Mouse (Mus musculus) lung, postnatal 4 days (tissue): Measurements from ENCODE around the gene Slc17a8.
"Not testable (repeated sequence)": the region's sequence is repeated elsewhere in the genome, so short reads cannot be mapped to it uniquely, and the experiment has no call there.

Experiments used
- DNase-seq, 2 experiments: peaks; one replicate each; pipeline ENCODE4 v3.0.0; 2021

Slc17a8 gene

DNA sequence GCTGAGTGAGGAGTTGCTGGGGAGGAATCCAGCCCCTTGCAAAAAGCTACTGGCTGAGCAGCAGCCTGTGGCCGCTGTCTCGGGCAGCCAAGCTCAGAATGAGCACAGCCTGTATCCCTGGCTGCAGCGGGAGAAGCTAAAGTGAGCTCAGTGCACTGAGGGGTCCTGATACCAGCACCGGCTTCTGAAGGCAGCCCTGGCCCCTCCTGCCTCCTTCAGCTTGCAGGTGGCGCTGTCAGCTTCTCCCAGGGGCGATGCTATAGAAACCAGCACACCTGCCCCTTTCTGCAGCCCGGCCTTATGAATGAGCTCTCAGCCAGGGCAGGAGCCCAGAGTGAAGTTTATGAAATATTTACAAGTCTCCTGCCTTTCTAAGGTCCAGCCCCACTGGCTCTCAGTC is at the start of gene Slc17a8:
Gene Slc17a8 (minus strand): TSS at position 125 of the 400 bp plus-strand sequence.
- no peak for DNase-seq

GRCm38 (mm10) chr10:89670371-89670770 is 49.3 kb upstream of the Slc17a8 start:
- not testable (repeated sequence) for DNase-seq

- no peak for DNase-seq
These were observed 46.5 kb upstream of the Slc17a8 start for GRCm38 (mm10) chr10:89667571-89667970.

- no peak for DNase-seq
These were observed 44.6 kb upstream of the Slc17a8 start for GRCm38 (mm10) chr10:89665679-89666078.

- DNase-seq = no peak
These were observed 44.1 kb upstream of the Slc17a8 start for GRCm38 (mm10) chr10:89664977-89665645.

GRCm38 (mm10) chr10:89656366-89656765 is 35.3 kb upstream of the Slc17a8 start:
- no peak for DNase-seq

- DNase-seq = no peak
These were observed 31.9 kb upstream of the Slc17a8 start for GRCm38 (mm10) chr10:89652912-89653311.

- no peak for DNase-seq
These were observed 30.6 kb upstream of the Slc17a8 start for GRCm38 (mm10) chr10:89651691-89652090.

- no peak for DNase-seq
These were observed 25.9 kb upstream of the Slc17a8 start for GRCm38 (mm10) chr10:89646918-89647317.

GRCm38 (mm10) chr10:89637001-89637400 is 15.9 kb upstream of the Slc17a8 start:
- no peak for DNase-seq

DNA sequence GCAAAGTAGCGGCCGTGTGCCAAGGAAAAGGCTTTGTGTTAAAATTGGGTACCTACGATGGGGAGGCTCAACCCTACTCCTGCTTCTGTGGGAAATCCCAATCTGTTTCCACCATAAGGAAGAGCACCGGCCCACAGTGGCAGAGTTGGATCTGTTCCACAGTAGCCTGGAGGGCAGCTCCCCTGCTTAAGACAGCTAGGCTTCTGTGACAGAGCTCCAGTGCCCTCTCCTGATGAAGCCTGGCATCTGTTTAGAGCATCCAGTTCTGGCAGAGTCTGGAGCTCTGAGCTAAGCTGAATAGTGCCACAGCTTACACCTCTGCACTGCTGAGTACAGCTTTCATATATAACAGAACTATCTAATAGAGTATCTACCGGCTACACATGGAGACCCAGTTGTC is 14.0 kb upstream of the Slc17a8 start:
- DNase-seq = no peak

- DNase-seq = no peak
These were observed 12.8 kb upstream of the Slc17a8 start for GRCm38 (mm10) chr10:89633736-89634426.

DNA sequence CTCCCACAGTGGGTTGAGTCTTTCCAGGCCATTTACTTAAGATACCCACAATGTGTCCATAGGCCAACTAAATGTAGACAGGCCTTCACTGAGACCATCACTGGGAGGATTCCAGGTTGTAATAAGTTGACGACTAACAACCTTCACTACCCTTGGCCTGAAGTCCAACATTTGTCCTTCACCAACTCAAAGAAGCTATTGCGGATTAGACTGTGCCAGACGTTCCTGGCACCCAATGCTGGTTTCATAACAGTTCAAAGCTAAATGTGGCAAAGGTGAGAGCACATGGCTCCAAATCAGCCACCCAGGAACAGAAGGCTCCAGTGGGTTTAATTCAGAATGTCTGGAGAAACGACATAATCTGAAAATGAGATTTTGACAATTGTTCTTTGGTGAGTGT is 12.1 kb upstream of the Slc17a8 start:
- no peak for DNase-seq

DNA sequence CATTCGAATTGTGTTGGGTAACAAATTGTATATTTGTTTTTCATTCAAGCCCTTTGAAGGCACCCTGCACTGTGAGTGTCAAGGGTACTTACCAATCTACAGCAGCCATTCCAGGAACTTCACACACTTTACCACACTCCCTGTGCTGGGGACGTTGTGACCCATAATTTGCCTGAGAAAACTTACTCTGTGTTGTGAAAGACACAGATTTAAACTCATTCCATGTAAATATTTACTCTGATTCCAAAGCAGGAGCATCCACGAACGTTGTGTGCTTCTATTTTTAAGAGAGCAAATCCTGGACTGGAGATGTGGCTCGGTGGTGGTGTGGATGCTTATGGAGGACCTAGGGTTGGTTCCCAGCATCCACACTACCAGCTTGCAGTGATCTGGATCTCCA is 10.8 kb upstream of the Slc17a8 start:
- no peak for DNase-seq

- no peak for DNase-seq
These were observed 9.5 kb upstream of the Slc17a8 start for GRCm38 (mm10) chr10:89630564-89630963.

DNA sequence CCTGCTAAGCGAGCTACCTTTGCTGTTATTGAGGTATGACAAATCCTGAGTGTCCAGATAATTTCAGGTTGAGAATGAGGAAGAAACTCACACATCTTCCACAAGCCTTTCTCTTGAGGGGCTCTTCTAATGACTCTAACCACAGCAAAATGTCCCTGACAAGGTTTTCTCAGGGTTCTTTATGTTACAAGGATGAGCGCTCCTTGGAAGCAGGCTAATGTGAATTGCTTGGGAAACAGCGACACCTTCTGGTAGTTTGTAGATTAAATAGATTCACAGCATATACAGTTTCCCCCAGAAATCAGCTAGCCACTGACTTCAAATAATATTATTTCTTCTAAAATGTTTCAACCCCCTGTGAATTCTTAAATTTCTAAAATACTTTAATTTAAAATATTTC is 9.0 kb upstream of the Slc17a8 start:
- DNase-seq = peak in 1 of 2 experiments; percentile 56

DNA sequence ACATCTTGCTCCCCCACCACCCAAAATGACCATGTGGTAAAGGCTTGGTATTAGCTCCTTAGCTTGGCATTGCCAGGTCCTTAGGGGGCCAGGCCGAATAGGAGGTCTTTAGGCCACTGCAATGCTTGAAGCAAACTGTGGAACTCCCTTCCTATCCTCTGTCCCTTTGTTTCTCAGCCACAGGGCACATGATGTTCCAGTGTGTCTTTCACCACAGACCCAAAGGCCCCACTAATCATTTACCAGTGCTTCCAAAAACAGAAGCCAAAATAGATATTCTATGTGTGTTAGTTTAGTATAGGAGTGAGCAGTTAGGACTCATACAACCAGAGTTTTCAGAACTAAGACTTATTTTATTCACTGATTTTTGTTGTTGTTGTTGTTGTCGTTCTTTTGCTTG is 5.7 kb upstream of the Slc17a8 start:
- no peak for DNase-seq

DNA sequence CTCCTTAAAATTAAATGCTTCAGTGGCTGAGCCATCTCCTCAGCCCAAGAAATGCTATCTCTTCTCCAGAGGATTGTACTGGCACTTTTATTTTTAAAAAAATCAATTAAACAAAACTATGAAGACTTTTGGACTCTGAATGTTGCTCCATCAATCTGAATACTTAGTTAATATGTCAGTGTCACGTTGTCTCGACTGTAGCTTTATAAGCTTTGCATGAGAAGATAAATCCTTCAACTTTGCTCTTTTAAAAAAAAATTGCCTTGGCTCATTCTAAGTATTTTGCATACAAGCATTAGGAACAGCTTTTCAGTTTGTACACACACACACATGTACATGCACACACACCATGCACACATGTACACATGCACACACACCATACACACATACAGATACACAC is 3.1 kb upstream of the Slc17a8 start:
- no peak for DNase-seq

GRCm38 (mm10) chr10:89599311-89599710 is 21.7 kb downstream of the Slc17a8 start:
- no peak for DNase-seq

DNA sequence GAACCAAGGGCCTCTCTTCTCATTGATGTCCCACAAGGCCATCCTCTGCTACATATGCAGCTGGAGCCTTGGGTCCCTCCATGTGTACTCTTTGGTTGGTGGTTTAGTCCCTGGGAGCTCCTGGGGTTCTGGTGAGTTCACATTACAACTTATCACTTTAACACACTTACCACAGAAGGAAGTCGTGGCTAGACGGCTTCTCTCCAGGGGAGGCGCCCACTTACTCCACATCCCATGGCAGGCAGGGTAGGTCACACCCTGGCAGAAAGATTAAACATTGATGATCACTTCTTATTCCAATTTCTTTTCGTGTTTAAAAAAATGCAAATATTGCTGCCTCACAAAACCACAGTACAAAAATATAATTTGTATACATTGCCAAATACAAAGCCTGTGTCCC is 23.8 kb downstream of the Slc17a8 start:
- DNase-seq = no peak

- DNase-seq = no peak
These were observed 25.1 kb downstream of the Slc17a8 start for GRCm38 (mm10) chr10:89595935-89596334.

DNA sequence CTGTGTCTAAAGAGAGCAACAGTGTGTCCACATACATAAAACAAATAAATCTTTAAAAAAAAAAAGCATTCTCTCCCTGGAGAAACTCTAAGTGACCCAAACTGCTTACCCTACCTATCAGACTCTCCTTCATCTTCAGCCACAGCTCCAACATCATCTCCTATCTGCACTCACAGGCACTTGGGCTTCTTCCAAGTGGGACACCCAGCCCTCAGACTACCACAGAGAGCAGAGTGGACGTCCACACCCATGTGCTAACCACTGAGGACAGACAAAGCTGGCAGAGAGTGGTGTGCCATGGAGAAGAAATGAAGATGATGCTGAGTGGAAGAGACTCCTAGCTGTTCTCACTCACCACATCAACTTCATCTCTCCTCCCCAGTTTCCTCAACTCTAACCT is 25.5 kb downstream of the Slc17a8 start:
- DNase-seq = no peak

- no peak for DNase-seq
These were observed 26.7 kb downstream of the Slc17a8 start for GRCm38 (mm10) chr10:89594309-89594708.

GRCm38 (mm10) chr10:89592797-89593196 is 28.3 kb downstream of the Slc17a8 start:
- DNase-seq = no peak

GRCm38 (mm10) chr10:89589877-89590276 is 31.2 kb downstream of the Slc17a8 start:
- DNase-seq = no peak
